Mouse (Mus musculus): ENCODE measurements around the gene Akap13.

DNA sequence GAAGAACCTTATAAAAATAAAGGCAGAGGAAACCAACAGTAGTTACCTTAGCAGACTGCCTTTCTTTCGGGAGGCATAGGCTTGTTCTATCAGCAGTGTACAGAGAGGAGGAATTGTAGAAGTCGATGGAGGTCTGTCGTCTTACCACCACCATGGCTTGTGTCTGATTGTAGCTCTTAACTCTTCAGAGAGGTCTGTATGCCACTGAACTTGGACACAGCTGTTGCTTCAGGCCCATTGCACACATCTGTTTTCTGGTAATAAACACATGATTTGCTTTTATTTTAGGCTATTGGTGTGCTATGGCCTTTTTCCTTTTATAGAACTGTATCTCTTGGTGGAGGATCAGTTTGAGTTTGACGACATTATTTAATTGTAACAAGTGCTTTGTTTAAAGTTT lies 51.3 kb downstream of the Akap13 start:
- TF ChIP-seq CTCF (IDR thresholded peaks at IDR 0.05; ENCODE audit: control insufficient read depth, insufficient read depth, low read length) = no peak
- no peak for TF ChIP-seq POLR2A (IDR thresholded peaks at IDR 0.05; ENCODE audit: borderline replicate concordance, control insufficient read depth, low read depth, low read length)

Measured in bone marrow, adult 2 months (tissue).